Mouse (Mus musculus): ENCODE results near the gene Gm4881.

GRCm38 (mm10) chr7:24918763-24919323 is 25.5 kb downstream of the Gm4881 start:
- TF ChIP-seq ZMIZ1 (IDR thresholded peaks at IDR 0.05; ENCODE audit: low read depth, low read length) (no peak), CTCF (IDR thresholded peaks at IDR 0.05 in 2 of 3, conservative IDR thresholded peaks at IDR 0.05 in 1 of 3; ENCODE audit: control insufficient read depth in 1 of 3, insufficient read depth in 1 of 3, low read depth in 2 of 3, low read length in 3 of 3, poor library complexity in 1 of 3, severe bottlenecking in 1 of 3) (no peak), TCF12 (IDR thresholded peaks at IDR 0.05; ENCODE audit: low read depth, low read length) (no peak), SIN3A (IDR thresholded peaks at IDR 0.05; ENCODE audit: low read length) (no peak), POLR2A (IDR thresholded peaks at IDR 0.05; ENCODE audit: control insufficient read depth in 1 of 2, insufficient read depth in 1 of 2, low read depth in 1 of 2, low read length in 2 of 2, poor library complexity in 1 of 2) (no peak), ZNF384 (IDR thresholded peaks at IDR 0.05; ENCODE audit: low read depth, low read length) (no peak), GATA1 (IDR thresholded peaks at IDR 0.05; ENCODE audit: low read depth, low read length) (no peak), EP300 (IDR thresholded peaks at IDR 0.05; ENCODE audit: low read depth in 1 of 2, low read length in 2 of 2) (no peak), NELFE (IDR thresholded peaks at IDR 0.05; ENCODE audit: low read depth, low read length) (no peak), ZKSCAN1 (IDR thresholded peaks at IDR 0.05; ENCODE audit: low read depth, low read length) (no peak), ZC3H11A (IDR thresholded peaks at IDR 0.05; ENCODE audit: low read depth, low read length) (no peak), MAX (IDR thresholded peaks at IDR 0.05; ENCODE audit: low read length) (no peak), JUND (IDR thresholded peaks at IDR 0.05; ENCODE audit: low read depth, low read length) (no peak)
